Mouse (Mus musculus) gastrocnemius, adult 18-20 months (tissue): ENCODE data around the gene Vmn1r90. TPM values are rescaled to one million over a fixed set of nuclear protein-coding genes. Genes with fewer than 3 reads are reported as not detected.
"Not testable (repeated sequence)": the region's sequence is repeated elsewhere in the genome, so short reads cannot be mapped to it uniquely, and the experiment has no call there.

Experiments used
- DNase-seq: peaks from one replicate; pipeline ENCODE4 v3.0.0; 2021; ENCODE audit warnings: low spot score
- long read RNA-seq, 2 experiments: library from polyadenylated mRNA; stranded (forward); transcript quantifications; one replicate each; pipeline ENCODE4 v2.0.0; 2021
- total RNA-seq, 2 experiments: library from RNA; stranded (reverse); gene quantifications; 2 replicates each; pipeline ENCODE4 v1.2.3; 2021

Vmn1r90 gene
- total RNA-seq, result not detected
- long read RNA-seq, experiment 1, result 0 reads
- long read RNA-seq, experiment 2, result 0 reads

- no peak for DNase-seq
These were observed at the start of gene Vmn1r90 for GRCm38 (mm10) chr7:14563406-14563805. Gene Vmn1r90 (minus strand): TSS chr7:14563506.

GRCm38 (mm10) chr7:14593009-14593408, 29.7 kb upstream of the Vmn1r90 start:
- DNase-seq, result not testable (repeated sequence)

- no peak for DNase-seq
These were observed 11.0 kb downstream of the Vmn1r90 start for GRCm38 (mm10) chr7:14552284-14552683.

GRCm38 (mm10) chr7:14525280-14525679, 38.0 kb downstream of the Vmn1r90 start:
- no peak for DNase-seq

GRCm38 (mm10) chr7:14522636-14523035, 40.7 kb downstream of the Vmn1r90 start:
- DNase-seq, result no peak

GRCm38 (mm10) chr7:14518301-14518700, 45.0 kb downstream of the Vmn1r90 start:
- DNase-seq, result no peak

Other genes with a start within 250 kb of the Vmn1r90 start
- gene Obox8, start 229.9 kb downstream of the Vmn1r90 start, total RNA-seq, result not detected
- gene Sult2a8, start 116.7 kb downstream of the Vmn1r90 start, total RNA-seq, result under 1 TPM in 1 of 2 experiments, not detected in 1; 0.17 TPM
- not detected for gene Sult2a7, start 69.3 kb downstream of the Vmn1r90 start, total RNA-seq
- not detected for gene Obox7, start 96.0 kb upstream of the Vmn1r90 start, total RNA-seq